Mouse (Mus musculus) adrenal gland, postnatal 25 days (tissue): ENCODE data around the gene Rad51c. TPM values are rescaled to one million over a fixed set of nuclear protein-coding genes. Genes with fewer than 3 reads are reported as not detected.
"Not testable (repeated sequence)": the region's sequence is repeated elsewhere in the genome, so short reads cannot be mapped to it uniquely, and the experiment has no call there.

Experiments used
- DNase-seq: peaks from one replicate; pipeline ENCODE4 v3.0.0; 2021; ENCODE audit warnings: mixed read lengths
- total RNA-seq: library from RNA; stranded (reverse); gene quantifications from 2 replicates; pipeline ENCODE4 v1.2.3, GENCODE M21; 2021

Rad51c gene
- total RNA-seq, 1 experiment from 2014 or later, result 3.2 TPM

DNA sequence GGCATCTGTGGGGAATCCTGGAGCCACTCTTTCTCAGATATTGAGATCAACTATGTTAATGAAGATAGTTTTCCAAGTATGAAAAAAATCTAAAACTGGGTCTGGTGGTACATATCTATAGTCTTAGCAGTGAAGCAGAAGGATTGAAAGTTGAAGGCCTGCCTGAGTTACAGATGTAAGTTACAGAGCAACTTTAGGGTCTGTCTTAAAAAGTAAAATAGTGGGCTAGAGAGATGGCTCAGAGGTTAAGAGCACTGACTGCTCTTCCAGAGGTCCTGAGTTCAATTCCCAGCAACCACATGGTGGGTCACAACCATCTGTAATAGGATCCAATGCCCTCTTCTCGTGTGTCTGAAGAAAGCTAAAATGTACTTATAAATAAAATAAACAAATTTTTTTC lies 27.7 kb upstream of the Rad51c start:
- DNase-seq, result no peak

DNA sequence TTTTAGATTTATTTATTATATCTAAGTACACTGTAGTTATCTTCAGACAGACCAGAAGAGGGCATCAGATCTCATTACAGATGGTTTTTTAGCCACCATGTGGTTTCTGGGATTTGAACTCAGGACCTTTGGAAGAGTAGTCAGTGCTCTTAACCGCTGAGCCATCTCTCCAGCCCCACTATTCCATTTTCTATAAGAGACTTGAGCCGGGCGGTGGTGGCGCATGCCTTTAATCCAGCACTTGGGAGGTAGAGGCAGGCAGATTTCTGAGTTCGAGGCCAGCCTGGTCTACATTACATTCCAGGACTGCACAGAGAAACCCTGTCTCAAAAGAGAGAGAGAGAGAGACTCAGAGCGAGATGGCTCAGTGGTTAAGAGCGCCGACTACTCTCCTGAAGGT lies 27.1 kb upstream of the Rad51c start:
- not testable (repeated sequence) for DNase-seq

DNA sequence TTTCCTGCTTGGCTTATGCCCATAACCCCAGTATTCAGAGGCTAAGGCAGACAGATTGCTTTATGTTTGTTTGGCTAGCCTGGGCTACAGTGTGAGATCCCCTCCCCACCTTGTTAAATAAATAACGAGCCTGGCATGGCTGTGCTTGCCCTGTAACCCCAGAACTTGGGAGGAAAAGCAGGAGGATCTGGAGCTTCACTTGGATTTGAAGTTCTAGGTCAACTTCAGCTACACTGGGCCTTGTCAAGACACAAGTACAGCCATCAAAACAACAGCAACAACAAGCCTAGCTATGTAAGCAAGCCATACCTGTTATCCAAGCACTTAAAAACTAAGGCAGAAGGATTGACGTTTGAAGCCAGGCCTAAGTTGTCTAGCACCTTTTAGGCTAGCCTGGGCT lies 25.6 kb upstream of the Rad51c start:
- DNase-seq, result no peak

DNA sequence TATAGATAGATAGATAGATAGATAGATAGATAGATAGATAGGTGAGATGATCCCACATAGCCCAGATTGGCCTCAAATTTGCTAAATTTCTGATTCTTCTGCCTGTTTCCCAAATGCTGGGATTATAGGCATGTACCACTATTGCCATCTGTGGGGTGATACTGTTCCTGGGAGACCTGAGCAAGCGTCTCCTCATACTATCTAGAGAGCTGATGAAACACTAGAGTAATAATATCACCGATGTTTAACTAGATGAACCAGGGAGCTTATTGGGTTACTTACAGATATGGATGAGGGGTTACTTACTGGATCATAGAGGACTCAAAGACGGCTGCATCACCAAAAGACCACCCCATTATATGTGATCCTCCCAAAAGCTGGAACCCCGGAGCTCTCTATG lies 24.6 kb upstream of the Rad51c start:
- no peak for DNase-seq

DNA sequence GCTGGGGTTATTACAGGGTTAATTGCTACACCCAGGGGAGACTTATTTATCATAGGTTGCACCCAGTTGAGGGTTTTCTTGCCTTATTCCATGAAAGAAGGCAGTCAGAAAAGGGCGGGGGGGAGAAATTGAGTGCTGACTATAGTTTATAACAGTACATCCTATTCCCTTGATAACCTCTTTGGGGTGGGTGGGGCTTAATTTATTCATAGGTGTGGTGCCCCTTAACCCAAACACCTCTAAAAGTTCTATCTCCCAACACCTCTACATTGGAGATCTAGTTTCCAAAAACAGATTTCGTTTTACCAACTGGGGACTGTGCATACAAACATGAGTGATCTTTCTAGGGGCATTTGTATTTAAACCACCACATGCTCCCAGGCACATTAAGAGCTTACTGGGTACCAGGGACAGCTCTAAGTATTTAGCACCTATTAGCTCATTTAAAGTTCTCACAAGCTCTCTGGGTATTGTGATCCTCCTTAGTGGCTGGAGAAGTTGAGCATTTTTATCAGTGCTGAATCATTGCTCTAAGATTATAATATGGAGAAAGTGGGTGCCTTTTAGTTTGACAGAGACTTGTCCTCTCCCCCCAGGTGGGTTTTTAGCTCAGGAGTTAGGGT lies 23.4 kb upstream of the Rad51c start:
- no peak for DNase-seq

DNA sequence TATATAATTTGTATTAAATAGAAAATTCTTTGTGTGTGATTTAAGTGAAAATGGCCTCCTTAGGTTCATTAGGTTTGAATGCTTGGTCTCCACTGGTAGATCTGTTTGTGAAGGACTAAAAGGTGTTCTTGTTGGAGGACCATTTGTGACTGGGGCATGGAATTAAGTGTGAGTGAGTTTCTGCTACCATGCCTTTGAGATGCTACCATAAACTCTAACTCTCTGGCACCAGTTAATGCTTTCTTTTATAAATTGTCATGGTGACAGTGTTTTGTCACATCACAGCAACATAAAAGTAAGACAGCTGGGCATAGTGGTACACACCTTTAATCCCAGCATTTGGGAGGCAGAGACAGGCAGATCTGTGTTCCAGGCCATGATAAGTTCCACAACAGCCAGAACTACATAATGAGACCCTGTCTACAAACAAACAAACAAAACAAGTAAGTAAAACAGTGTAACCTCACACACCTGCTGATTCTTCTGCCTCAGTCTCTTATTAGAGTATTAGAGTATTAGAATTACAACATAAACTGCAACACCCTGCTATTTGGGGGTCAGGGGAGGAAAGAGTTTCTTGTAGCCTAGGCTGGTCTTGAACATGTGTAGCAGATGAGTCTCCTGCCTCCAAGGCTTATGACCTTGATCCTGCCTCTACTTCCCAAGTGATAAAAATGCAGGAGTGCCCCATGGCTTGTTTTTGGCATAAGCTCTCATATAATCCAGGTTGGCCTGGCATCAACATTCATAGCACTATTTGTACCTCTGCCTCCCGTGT lies 22.7 kb upstream of the Rad51c start:
- no peak for DNase-seq

DNA sequence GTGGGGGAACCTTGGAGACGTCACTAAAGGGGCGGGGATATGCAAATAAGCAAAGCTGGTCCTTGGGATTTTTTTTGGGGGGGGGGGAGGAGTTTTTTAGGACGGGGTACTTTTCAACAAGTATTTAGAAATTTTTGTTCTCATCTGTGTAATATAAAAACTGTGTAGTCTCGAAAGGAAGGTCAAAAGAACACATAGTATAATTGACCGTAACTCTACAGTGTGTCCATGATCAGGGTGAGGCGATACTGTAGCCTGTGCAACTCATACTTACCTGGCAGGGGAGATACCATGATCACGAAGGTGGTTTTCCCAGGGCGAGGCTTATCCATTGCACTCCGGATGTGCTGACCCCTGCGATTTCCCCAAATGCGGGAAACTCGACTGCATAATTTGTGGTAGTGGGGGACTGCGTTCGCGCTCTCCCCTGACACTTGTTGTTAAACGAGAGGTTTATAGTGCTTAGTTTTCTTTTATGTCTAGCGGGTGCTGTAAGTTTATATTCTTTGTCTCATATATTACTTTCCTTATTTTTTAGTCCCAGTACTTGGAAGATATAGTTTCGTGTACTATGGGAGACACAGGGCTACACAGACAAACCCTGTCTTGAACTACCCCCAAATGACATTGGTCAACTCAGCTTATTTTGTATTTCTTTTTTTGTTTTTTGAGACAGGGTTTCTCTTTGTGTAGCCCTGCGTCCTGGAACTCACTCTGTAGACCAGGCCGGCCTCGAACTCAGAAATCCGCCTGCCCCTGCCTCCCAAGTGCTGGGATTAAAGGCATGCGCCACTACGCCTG lies 21.9 kb upstream of the Rad51c start:
- DNase-seq, result peak; percentile 69

DNA sequence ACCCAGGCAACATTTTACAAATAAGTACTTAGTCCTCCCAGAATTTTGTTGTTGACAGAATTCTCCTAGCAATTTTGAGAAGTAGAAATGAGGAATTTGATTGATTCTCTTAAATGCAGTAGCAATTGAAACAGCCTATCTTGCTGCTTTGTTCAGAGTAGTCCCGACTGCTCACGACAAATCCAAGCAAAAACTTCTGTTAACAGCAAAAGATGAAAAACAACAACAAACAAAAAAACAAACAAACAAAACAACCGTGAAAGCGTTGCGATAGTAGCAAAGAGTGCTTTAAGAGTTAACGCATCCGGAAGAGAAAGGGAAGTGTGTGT lies 21.3 kb upstream of the Rad51c start:
- DNase-seq, result no peak

DNA sequence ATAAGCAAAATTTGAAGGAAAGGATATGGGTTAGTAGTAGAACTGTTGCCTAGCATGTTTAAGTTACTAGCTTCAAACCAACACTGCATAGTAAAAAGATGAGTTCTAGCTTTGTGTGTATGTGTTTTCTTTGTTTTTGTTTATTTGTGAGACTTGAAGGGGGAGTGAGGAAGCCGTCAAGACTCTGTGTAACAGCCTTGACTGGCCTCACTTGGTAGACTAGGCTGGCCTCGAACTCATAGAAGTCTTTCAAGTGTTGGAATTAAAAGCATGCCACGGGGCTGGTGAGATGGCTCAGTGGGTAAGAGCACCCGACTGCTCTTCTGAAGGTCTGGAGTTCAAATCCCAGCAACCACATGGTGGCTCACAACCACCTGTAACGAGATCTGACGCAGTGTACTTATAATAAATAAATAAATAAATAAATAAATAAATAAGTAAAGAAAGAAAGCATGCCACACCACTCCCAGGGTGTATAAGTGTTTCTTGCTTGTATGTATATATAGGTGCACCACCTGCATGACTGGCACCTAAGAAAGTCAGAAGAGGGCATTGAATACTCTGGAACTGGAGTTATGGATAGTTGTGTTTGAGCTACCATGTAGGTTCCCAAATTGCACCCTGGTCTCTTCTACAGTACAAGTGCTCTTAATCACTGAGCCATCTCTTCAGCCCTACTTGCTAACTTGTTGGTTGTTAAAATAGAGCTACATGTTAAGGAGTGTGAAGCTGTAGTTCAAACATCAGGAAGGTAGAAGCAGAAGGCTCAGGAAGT lies 19.0 kb upstream of the Rad51c start:
- DNase-seq, result no peak

DNA sequence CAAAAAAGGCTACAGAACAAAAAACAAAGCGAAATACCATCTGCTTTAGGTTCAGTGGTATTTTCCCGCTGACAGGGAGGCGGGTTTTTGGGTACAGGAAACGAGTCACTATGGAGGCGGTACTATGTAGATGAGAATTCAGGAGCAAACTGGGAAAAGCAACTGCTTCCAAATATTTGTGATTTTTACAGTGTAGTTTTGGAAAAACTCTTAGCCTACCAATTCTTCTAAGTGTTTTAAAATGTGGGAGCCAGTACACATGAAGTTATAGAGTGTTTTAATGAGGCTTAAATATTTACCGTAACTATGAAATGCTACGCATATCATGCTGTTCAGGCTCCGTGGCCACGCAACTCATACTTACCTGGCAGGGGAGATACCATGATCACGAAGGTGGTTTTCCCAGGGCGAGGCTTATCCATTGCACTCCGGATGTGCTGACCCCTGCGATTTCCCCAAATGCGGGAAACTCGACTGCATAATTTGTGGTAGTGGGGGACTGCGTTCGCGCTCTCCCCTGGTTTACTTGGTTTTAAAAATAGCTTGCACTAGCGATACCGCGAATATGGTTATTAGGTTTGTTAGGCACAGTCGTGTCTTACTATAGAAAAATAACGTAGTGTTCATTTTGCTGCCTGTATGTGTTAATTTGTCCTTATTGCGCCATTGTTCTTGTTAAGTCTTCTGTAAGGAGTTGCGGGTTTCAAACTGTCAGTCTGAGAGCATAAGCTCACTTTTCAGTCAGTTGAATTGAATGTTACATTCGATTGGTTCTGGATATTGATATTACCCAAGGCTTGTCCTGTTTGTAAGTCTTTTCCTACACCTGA lies 18.0 kb upstream of the Rad51c start:
- DNase-seq, result peak; percentile 55

DNA sequence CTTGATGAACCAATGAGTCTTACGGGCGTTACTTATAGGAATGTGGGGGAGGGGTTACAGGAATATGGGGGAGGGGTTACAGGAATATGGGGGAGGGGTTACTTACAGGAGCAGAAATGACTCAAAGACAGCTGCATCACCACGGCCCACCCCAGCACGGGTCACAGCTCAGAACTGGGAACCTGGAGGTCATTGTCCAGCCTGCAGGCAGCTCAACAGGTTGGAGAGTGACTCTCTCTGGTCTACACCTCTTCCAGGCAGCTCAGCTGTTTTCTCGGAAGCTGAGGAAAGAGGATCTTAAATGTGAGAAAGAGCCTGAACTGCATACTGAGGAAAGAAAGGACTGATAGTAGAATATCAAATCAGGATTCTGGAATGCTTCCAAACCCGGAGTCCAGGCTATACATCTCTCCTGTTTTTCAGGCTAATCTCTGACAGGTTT lies 17.0 kb upstream of the Rad51c start:
- DNase-seq, result no peak

DNA sequence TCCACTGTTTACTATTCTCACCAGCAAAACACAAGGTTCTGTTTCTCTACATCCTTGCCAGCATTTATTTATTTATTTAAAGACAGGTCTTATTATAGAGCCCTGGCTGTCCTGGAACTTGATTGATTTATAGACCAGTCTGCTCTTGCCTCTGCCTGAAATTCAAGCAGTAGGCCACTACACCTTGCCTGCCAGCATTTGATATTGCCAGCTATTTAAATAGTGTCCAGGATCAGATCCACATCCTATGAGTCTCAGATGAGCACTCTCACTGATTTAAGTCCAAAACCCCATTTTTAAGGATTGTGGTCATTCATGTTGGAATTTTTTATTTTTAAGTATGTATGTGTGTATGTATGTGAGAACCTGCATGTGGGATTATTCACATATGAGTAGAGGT lies 16.1 kb upstream of the Rad51c start:
- no peak for DNase-seq

DNA sequence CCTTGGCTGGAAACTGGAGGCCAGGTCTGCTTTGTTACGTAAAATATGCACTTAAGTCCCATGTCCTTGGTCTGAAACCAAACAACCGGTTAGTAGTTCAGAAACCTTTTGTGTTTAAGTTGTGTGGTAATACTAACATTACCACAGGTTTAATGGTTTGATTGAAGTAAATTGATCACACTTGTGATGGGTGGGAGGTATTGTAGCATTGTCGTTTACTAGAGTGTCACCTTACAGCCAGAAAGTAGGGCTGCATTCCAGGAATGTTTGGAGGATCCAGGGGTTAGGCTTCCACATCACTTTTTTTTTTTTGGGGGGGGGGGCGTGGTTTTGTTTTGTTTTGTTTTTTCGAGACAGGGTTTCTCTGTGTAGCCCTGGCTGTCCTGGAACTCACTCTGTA lies 11.4 kb upstream of the Rad51c start:
- DNase-seq, result no peak

DNA sequence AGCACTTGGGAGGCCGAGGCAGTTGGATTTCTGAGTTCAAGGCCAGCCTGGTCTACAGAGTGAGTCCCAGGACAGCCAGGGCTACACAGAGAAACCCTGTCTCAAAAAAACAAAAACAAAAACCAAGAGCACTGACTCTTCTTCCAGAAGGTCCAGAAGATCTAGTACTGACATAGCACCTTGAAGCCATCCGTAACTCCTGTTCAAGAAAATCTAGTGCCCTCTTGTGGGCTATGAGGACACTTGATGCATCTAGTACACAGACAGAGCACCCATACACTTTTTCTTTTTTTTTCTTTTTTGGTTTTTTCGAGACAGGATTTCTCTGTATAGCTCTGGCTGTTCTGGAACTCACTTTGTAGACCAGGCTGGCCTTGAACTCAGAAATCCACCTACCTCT lies 8.7 kb upstream of the Rad51c start:
- DNase-seq, result not testable (repeated sequence)

DNA sequence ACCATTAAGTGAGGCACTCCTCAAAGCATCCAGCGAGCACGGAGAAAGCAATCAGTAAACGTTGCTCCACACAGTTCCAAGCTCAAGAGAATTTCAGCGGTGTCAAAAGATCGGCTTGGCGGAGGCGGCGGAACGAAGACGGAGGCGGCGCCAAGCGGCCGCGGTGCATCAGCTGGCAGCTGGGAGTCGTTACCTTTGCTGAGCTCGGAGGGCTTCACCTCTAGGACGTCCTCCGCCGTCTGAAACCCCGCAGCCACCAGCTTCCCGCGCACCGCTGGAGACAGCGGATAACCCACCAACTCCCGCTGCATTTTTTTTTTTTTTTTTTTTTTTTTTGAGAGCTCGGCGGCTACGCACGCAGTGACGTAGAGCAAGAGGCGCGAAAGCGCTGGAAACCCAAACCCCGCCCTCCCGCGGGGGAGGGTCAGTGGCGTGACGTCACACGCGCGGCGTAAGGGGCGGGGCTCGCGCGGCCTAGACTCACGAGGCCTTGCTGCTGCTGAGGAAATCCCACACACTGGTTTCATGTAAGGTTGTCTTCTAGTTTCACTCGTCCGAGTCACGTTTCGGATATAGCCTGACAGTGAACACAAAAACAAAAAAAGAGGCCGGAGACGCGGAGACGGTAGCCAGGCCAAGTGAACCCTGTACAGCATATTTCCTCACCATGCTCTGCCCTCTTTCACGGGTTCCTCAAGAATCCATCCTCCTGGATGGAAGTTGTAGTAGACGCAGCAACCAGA lies 472 bp downstream of the Rad51c start:
- peak; percentile 98 for DNase-seq

DNA sequence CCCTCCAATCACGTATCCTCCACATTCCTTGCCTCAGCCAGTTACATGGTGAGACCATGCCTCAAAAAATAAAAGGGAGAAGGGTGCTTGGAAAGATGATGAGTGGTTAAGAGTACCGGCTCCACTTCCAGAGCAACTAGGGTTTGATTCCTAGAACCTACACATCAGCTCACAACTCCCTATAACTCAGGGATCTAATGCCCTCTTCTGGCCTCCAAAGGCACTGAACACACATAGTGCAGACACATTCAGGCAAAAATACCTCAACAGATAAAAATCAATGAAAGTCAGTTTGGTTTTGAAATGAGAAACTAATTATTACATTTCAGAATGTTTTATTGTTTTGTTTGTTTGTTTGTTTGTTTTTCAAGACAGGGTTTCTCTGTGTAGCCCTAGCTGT lies 6.4 kb downstream of the Rad51c start:
- DNase-seq, result no peak

DNA sequence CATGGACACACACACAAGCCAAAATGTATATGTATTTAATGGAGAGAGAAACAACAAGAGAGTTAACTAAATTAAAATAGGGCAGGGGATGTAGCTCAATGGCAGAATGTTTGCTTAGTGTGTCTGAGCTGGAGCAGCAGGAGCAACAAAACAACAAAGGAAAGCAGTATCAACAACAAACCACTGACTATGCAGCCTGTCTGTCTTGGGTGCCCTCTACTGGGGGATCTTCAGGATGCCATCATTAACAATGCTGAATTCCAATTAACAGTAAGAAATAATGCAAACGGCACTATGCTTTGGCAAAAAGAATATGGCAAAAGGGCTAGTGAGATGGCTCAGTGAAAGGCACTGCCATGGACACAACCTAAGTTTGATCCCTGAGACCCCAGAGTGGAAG lies 10.9 kb downstream of the Rad51c start:
- peak; percentile 17 for DNase-seq

DNA sequence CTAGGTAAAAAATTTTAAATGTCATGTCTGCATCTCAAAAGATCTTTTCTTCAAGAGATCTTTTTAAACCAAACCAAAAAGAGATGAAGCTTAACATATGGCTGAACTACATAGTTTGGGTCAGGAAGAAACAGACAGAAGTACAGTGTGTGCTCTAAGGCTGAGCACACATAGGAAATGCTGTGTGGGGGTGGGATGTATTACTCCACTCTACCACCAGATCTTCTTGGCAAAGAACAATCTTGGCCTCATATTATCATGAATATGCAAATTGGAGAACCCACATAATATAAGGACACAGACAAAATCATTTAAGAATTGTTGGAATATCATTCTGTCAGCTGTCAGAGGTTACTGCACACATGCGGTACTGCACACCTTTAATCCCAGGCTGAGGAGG lies 19.1 kb downstream of the Rad51c start:
- no peak for DNase-seq

DNA sequence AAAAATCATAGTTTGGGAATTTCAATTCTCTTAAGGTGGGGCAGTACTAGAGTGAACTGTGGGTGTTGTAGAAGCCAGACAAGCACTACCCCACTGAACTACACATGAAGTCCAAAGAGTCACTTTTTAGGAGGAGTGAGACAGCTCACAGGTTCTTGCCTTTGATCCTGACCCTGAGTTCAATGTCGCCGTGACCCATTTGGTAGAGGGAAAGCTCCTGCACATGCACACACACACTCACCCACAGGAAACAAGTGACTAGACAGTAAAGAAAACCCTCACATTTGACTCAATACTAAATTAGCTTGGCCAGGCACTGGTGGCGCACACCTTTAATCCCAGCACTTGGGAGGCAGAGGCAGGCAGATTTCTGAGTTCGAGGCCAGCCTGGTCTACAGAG lies 20.2 kb downstream of the Rad51c start:
- DNase-seq, result no peak

DNA sequence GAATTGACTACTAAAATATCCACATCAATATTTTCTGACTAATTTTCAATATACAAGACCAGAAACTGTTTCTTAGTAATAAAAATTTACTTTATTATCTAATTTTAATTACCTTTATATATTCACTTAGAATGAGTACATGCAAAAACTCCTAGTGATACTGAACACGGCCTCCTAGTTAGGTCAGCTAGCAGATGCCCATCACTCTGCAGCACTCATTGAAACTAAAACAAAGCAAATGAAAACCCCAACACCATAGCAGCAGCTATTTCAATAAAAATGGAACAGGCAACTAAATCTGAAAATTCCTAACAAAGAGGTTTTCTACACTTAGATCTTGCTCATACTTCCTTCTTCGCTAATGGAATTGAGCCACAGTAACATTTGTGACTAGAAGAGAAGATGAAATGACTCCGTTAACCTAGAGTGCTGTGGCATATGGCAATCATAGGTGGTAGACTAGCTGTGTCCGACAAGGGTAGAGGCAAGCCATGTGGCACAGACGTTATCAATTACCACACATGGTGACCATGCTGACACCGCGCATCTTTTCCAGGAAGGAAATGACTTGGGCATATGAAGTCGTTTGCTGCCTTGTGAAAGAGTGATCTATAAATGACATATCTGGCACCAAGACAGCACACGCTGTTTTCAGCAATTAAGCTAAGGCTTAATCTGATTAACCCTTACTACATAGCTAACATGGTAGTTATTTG lies 36.7 kb downstream of the Rad51c start:
- DNase-seq, result no peak
